Mouse (Mus musculus): Measurements from ENCODE around the gene Btnl6.
"Not testable (repeated sequence)": the region's sequence is repeated elsewhere in the genome, so short reads cannot be mapped to it uniquely, and the experiment has no call there.

Gene Btnl6

DNA sequence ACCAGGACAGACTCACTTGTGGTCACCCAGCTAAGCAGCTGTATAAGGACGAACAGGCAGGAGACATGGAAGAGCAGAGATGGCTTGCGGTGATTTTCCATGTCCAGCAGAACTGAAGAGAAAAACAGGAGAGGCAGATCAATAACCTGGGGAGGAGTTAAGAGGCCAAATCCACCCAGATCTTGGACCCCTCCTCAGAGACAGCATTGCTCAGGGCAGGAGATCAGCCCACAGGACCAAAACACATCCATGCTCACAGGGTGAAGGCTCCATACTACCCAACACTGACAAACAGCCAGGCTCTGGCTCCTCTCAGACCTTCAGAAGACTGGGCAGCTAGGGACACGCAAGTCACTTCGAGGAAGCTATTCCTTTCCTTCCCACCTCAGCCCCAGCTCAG is at the start of gene Btnl6:
TSS of gene Btnl6 (minus strand) at position 101 of the 400 bp plus-strand sequence.
- DNase-seq (ENCODE audit: low spot score in 2 of 2): no peak

DNA sequence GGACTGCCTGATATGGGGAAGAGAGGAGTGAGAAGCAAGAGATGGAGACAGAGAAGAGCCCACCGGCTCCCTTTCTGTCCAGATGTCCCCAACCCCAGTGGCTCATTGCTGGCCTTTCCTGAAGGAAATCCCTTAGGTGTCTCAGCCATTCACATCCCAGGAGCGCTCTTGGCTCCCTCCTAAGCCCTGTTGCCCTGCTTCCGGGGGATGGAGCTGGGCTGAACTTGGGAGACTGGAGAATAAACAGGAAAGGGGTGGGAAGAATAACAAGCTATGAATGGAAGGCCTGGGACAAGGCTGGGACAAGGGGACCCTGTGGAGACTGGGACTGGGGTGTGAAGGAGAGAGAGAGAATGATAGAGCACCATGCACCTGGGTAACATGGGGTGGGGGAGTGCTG is 47.6 kb upstream of the Btnl6 start:
- no peak for DNase-seq (ENCODE audit: low spot score in 2 of 2)

DNA sequence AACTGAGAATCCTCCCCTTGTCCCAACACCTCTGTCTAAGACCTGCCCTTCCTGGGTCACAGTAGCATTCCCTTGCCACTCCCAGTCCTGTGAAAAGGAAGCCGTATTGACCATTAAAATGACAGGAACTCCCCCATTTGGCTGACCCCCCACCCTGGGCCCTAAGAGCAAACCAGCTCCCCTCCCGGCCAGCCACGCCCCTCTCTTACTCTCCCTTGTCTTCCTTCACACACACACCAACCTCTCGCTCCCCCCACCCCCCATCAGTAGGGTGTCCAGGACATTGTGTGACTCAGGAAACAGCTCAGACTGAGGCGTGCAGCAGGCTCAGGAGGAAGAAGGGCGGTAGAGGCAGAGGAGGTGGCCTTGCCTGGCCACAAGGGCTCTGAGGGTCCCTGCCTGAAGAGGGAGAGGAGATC is 46.9 kb upstream of the Btnl6 start, which contains the start of gene Notch4:
TSS of gene Notch4 (plus strand) at position 266 of the 419 bp plus-strand sequence.
- DNase-seq (ENCODE audit: low spot score in 2 of 2): no peak

DNA sequence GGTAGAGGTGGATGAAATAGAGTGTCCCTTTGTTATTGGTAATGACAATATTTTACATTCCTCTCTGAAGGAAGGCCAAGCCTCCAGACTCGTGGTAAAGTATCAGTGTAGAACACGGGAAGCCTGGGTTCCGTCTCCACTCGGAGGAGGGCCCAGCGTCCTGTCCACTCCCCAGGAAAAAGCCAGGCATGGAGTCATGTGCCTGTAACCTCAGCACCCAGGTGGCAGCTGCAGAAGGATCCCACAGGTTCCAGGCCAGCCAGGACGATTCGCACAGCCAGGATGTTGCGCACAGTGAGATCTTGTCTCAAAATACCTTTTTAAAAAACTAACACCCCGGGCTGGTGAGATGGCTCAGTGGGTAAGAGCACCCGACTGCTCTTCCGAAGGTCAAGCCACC is 46.2 kb upstream of the Btnl6 start:
- no peak for DNase-seq (ENCODE audit: low spot score in 2 of 2)

DNA sequence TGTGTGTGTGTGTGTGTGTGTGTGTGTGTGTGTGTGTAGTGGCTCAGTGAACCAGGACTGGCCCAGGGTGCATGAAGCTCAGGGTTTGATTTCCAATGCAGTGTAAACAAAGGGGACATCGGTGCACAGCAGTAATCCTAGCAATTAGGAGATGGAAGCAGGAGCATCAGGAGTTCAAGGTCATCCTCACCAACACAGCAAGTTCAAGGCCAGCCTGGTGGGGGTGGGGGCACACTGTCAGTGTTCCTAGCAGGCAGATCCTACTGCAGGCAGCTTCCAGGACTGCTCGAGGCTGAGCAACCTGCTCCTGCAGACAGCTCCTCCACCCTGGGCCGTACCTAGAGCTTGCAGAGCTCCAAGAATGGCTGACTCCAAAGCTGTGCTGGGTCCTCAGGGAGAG is 45.4 kb upstream of the Btnl6 start:
- no peak for DNase-seq (ENCODE audit: low spot score in 2 of 2)

DNA sequence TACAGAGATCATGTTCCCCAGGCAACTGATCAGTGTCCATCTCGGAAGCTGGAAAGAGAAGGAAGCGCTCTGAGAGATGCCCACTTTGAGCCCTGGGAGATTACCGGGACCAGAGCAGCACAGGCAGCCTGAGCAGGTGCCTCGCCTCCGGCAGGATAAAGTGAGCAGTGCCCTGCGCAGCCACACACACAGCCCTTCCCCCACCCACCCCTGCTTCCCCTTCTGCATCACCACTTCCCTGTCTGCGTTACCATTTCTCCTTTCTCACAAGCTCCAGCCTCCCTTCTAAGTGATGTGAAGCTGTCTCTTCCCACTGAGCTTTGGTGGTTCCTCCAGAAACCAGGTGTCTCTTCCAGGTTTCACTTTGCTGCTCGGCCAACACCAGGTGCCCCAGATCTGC is 44.0 kb upstream of the Btnl6 start:
- no peak for DNase-seq (ENCODE audit: low spot score in 2 of 2)

DNA sequence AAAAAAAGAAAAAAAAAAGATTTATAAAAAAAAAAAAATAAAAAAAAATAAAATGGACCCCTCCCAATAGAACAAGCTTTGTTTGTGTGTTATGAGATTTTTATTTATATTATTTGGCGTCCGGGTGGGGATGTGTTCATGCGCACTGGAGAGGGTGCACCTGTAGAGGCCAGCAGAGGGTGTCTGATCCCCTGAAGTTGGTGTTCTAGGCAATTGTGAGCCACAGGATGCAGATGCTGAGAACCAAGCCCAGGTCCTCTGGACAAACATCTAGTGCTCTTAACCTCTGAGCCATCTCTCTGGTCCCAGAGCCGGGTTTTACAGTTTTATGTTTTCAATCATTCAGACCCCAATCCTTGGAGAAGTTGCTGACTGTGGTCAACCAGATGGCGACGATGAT is 43.3 kb upstream of the Btnl6 start:
- no peak for DNase-seq (ENCODE audit: low spot score in 2 of 2)

DNA sequence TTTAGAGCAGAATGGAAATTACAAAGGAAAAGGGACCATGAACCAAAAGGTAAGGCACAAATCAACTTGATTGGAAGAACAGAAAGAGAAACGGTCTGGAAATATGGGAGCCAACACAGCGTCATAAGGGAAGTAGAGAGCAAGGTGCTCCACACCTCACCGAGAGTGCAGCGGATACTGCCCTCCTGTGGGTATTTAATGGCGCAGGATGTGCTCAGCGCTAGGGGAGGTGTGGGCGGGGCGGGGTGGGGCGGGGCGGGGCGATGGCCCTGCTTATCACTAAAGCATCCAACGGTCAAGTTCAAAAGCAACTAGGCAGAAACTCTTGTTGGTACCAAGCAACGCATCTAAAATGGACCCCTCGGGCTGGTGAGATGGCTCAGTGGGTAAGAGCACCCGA is 42.7 kb upstream of the Btnl6 start:
- no peak for DNase-seq (ENCODE audit: low spot score in 2 of 2)

DNA sequence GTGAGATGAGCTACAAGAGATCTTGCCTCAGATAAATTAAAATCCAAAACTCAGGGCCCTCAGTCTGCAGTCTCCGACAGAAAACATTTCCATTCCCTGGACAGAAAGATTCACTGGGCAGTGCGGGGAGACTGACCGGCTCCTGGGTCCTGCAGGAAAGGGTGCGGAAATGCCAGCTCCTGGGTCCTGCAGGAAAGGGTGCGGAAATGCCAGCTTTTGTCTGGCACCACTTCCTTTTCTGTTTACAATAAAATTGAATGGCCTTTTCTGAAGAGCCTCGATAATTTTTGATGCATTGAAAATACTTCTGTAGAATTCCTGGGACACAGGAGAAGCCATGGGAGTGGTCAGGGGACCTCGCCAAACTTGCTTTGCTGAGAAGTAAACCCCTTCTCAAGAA is 42.0 kb upstream of the Btnl6 start:
- no peak for DNase-seq (ENCODE audit: low spot score in 2 of 2)

DNA sequence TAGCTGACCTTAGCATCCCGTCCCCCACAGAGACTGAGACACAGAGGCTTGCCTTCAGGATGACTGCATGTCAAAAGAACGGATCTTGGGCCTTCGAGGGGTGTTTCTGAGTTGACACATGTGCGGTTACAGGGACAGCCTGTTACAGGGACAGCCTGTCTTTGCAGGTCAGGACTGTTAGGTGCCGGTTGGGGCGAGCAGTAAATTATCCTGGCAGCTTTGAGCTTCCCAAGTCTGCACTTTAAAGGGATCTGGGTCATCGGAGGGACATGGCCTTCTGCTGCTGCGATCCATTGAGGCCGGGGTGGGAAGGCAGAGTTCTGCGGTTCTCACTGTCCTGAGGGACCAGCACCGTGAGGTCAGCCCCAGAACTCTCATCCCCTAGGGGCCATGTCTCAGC is 40.3 kb upstream of the Btnl6 start:
- DNase-seq (ENCODE audit: low spot score in 2 of 2): no peak

DNA sequence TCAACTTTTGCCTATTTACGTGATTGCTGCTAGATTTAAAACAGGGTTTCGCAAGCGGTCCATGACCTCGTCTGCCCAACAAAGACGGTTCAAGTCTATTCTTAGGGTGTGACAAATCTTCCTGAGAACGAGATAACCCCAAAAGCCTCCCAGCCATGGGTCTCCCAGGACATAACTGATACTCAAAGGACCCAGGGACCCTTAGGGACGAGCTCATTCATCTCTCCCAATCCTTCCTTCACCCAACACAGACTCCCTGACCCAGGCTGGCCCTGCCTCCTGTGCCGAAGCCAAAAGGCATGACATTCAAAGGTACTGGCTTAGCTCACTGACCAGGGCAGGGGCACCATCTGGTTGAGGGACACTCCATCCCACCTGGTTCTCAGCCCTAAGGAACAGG is 39.3 kb upstream of the Btnl6 start:
- no peak for DNase-seq (ENCODE audit: low spot score in 2 of 2)

DNA sequence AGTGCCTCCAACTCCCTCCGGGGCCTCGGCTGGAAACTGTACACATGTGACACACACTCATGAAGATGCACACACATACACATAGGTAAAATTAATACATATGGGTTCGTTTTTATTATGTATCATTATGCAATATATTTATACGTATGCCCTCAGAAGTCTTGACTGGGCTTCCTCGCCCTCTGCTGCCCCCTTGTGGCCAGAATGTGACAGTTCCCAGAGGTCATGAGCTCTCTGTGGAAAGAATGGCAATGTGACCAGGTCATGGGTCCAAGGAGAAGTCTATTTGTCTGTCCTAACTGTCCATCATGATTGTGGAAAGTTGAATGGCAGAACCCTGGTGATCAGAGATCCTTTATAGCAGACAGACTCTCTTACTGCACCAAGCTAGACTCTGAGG is 38.3 kb upstream of the Btnl6 start:
- peak; percentile 68 to 77 for DNase-seq (ENCODE audit: low spot score in 2 of 2)

DNA sequence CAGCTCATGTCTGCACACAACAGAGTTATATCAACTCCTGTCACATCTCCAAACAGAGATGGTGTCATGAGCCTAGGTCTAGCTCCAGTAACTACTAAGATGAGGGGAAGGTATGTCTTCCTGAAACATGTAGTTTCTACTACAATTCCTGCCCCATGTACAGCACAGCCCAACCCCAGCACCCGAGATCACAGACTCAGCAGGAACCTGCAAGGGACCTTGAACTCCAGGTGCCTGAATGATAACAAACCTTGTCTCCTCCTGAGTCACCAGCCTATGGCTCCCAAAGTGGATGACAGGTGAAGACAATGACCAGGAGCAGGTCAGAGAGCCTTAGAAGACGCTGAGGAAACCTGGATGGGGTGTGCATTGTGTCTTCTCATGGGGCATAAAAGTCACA is 32.7 kb upstream of the Btnl6 start:
- no peak for DNase-seq (ENCODE audit: low spot score in 2 of 2)

DNA sequence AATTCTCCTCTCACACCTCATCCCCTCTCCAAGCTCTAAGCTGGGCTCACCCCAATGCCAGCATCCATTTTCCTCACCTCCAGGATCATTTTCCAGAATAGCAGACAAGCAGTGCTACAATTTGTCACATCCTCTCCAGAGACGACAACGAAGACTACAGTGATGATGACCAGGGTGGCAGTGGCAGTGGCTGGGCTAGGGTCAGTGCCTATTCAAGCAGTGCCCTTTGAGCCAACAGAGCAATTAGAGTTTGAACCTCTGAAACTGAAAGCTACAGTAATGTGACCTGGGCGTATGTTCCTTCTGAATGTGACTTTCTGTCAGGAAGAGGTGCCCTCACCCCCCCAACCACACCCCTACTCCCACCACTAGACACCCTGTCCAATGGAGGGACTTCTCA is 32.0 kb upstream of the Btnl6 start:
- no peak for DNase-seq (ENCODE audit: low spot score in 2 of 2)

DNA sequence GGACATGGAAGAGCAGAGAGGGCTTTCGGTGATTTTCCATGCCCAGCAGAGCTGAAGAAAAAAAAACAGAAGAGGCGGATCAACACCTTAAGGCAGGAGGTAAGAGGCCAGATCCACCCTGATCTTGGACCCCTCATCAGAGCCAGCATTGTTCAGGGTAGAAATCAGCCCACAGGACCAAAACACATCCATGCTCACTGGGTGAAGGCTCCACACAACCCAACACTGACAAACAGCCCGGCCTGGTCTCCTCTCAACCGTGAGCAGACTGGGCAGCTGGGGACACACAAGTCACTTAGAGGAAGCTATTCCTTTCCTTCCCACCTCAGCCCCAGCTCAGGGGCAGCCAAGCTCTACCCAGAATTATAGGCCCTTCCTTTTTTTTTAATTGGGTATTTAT is 30.4 kb upstream of the Btnl6 start:
- DNase-seq (ENCODE audit: low spot score in 2 of 2): no peak

DNA sequence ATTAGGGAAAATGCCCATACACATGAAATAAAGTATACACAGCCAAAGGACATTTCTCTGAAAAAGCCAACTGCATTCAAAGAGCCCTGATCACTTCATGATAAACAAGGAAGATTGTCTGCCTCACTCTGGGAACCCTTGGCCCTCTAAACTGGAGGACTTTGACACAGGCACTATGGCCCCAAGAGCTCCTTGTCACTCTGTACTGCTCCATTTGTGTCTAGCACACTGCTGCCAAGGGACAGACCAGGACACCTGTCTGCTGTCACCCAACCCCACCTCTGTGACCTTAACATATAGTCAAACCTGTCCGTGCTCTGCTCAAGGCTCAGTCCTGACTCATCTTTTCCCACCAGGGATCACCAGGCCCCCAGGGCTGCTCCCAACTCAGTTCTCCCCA is 29.6 kb upstream of the Btnl6 start:
- no peak for DNase-seq (ENCODE audit: low spot score in 2 of 2)

DNA sequence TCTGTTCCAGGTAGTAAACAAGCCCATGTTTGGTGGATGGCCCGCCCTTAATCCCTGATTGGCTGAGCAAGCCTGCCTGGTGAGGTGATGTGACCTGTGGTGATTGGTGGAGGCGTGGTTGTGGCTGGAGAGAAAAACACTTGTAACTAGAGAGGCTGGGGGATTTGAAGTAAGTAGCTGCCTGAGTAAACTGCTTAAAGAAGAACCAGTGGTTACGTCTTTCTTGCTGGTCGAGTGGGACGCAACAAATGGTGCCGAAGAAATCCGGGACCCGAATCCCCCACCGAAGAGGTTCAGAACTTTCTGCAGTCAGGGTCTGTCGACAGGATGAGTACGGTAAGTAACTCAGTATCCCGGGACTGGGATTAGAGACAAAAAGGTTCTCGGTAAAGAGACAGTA is 26.4 kb upstream of the Btnl6 start:
- not testable (repeated sequence) for DNase-seq (ENCODE audit: low spot score in 2 of 2)

DNA sequence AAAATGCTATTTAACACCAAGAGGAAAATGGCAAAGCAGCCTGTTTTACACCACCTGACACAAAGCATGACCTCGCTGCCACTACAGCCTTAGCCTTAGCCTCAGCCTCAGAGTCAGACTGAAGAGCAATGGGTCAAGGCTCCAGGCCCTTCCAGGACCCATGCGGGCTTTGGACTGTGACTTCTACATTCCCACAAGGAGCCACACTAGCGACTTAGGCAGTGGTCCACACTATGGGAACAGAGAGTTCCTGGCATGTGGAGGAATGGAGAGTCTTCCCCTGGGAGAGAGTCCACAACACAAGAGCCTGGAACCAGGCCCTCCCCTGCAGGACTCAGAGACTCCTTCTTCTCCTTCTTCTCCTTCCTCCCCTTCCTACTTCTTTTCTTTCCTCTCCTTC is 15.5 kb upstream of the Btnl6 start:
- no peak for DNase-seq (ENCODE audit: low spot score in 2 of 2)

DNA sequence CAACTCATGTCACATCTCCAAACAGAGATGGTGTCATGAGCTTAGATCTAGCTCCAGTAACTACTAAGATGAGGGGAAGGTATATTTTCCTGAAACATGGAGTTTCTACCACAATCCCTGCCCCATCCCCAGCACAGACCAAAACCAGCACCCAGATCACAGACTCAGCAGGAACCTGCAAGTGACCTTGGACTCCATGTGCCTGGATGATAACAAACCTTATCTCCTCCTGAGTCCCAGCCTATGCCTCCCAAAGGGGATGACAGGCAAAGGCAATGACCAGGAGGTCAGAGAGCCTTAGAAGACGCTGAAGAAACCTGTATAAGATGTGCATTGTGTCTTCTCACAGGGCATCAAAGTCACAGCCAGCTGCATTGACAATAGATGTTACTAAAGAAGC is 1.8 kb upstream of the Btnl6 start:
- no peak for DNase-seq (ENCODE audit: low spot score in 2 of 2)

DNA sequence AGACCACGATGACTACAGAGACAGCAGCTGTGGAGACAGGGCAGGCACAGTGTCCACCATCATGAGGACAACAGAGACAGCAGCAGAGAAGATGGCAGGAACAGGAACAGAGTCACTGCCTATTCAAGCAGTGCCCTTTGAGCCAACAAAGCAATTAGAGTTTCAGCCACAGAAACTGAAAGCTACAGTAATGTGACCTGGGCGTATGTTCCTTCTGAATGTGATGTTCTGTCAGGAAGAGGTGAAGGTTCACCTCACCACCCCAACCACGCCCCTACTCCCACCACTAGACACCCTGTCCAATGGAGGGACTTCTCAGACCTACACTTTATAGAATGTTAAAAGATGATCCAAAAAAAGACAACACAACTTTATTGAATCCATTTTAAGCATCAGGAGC is 1.4 kb upstream of the Btnl6 start:
- DNase-seq (ENCODE audit: low spot score in 2 of 2): not testable (repeated sequence)

DNA sequence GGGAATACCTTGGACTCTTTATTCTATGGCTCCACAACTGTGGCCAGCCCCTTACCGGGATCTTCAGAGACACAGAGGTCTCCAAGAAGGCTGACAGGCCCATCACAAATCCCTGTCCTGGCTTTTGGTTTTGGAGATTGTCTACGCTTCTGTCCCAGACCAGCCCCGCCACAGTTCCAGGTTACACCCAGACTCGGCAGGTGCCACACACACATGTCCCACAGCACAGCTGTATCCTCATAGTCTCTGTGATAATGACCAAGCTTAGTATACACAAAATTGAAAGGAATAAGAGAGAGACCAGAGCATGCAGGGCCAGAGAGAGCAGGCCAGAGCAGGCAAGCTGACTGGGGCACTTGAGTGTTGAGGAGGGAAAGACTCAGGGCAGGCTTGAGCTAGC is 643 bp upstream of the Btnl6 start:
- no peak for DNase-seq (ENCODE audit: low spot score in 2 of 2)

DNA sequence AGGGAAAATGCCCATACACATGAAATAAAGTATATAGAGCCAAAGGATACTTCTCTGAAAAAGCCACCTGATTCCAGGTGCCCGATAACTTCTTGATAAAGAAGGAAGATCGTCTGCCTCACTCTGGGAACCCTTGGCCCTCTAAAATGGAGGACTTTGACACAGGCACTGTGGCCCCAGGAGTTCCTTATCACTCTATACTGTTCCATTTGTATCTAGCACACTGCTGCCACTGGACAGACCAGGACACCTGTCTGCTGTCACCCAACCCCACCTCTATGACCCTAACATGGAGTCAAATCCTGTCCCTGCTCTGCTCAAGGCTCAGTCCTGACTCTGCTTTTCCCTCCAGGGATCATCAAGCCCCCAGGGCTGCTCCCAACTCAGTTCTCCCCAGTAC is 638 bp downstream of the Btnl6 start:
- DNase-seq (ENCODE audit: low spot score in 2 of 2): no peak

DNA sequence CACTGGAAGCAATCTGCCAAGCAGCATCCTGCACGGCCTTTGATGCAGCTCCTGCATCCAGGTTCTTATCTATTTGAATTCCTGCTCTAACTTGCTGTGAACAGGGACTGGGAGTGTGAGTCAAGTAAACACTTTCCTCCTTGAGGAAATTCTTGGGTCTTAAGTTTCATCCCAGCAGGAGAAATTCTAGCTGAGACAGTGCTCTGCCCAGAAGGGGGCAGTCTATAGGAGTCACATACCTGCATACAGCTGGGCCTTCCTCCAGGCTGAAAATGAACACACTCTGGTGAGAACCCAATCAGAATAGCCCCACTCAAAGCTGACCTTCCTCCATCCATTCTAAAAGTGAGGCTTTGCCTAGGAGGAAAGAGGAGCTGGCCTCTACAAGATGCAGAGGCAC is 5.4 kb downstream of the Btnl6 start:
- not testable (repeated sequence) for DNase-seq (ENCODE audit: low spot score in 2 of 2)

DNA sequence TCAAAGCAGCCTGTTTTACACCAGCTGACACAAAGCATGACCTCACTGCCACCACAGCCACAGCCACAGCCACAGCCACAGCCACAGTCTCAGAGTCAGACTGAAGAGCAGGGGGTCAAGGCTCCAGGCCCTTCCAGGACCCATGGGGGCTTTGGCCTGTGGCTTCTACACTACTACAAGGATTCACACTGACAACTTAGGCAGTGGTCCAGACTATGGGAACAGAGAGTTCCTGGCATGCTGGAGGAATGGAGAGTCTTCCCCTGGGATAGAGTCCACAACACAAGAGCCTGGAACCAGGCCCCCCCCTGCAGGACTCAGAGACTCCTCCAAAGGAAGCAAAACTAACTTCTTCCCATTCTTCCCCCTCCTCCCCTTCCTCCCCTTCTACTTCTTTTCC is 9.6 kb downstream of the Btnl6 start:
- no peak for DNase-seq (ENCODE audit: low spot score in 2 of 2)

DNA sequence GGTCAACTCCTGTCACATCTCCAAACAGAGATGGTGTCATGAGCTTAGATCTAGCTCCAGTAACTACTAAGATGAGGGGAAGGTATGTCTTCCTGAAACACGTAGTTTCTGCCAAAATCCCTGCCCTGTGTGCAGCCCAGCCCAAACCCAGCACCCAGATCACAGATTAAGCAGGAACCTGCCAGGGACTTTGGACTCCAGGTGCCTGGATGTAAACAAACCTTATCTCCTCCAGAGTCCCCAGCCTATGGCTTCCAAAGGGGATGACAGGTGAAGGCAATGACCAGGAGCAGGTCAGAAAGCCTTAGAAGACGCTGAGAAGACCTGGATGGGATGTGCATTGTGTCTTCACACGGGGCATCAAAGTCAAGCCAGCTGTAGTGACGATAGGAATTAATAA is 19.4 kb downstream of the Btnl6 start:
- DNase-seq (ENCODE audit: low spot score in 2 of 2): not testable (repeated sequence)

Data from frontal cortex, postnatal 36 days (tissue).